Mouse (Mus musculus) spleen, postnatal 14 days (tissue): ENCODE measurements around the gene Ncapg2.

Source experiments
- DNase-seq, 2 experiments: peaks; one replicate each; pipeline ENCODE4 v3.0.0; 2021 to 2022; ENCODE audit warnings: low spot score in 2 of 2

Ncapg2 gene

DNA sequence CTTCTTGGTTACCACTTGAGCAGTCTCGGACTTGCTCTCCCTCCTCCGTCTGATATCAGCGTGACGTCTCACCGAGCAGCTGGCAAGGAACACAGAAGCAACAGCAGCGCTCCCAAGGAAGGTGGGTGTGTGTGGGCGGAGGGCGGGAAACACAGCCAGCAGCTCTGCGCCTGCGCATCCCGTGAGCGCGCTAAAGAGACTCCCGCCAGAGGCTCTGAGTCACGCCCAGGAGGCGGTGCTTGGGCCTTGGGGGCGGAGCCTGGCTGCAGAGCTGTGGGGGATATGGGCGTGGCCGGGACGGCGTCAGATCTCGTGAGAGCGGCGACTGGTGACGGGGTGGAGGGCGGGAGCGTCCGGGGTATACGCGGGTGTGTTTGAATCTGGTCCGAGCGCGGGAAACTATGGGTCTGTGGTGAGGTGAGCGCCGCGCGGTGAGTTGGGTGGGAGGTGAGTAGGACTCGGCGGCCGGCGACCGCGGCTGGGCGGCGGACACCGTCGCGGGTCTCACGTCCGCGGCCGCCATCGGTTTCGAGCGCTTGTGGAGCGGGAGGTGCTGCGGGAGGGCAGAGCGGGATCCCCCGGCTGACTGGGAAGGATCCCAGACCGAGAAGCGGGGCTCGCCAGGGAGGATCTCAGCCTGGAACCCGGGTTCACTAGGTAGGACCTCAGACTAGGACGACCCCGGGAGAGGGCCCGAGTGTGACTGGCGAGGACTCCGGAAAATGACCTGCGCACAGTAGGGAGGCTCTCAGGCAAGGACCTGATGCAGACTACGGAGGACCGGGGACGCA is at the start of gene Ncapg2:
Gene Ncapg2 (plus strand): TSS at position 358 of the 791 bp plus-strand sequence.
- peak; percentile 99 for DNase-seq

DNA sequence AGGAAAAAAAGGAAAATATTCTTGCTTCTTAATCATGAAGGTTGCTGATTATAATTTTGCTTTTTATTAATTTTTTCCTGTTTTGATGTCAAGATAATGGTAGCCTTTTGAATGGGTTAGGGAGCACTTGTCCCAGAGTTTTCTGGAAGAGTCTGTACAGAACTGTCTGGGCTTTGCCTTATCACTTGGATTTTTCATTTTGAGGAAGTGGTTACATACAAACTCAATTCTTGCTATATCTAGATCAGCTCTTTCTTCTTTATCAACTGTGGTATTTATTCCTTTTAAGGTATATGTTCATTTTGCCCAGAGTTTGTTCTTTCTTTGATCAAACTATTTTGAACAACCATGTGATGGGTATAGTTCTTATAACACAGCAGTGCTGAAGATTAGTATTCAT is 43.1 kb upstream of the Ncapg2 start:
- DNase-seq = no peak

DNA sequence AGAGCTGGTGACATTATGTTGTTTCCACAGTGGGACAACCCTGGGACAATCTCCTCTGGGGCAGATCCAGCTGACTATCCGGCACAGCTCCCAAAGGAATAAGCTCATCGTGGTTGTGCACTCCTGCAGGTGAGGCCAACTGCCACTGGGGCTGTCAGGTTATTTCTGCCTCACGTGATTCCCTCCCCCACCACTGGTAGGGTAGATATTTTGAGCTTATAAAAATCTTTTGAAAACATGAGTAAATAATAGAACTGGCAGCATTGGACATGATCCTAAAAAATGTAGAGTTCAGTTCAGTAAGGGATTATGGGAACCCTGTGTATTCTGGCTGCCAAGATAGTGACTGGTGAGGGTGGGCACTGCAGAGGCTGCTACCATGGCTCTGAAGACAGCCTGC is 38.3 kb upstream of the Ncapg2 start:
- DNase-seq = no peak

DNA sequence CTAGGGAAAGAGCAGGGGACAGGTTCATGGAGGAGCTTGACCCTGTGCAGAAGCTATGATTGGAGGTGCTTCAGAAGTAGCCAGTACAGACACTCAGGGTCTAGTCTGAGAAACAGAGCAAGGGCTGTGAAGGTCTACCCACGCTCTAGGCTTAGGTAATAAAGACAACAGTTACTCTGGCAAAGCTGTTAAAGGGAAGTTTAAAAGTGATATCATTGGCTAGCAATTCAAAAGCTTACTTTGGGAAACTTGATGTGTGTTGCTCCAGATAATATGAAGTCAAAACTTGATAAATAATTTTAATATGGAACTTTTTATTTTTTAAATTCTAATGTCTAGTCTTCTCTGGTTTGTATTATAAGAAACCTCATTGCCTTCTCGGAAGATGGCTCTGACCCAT is 37.9 kb upstream of the Ncapg2 start:
- DNase-seq = no peak

DNA sequence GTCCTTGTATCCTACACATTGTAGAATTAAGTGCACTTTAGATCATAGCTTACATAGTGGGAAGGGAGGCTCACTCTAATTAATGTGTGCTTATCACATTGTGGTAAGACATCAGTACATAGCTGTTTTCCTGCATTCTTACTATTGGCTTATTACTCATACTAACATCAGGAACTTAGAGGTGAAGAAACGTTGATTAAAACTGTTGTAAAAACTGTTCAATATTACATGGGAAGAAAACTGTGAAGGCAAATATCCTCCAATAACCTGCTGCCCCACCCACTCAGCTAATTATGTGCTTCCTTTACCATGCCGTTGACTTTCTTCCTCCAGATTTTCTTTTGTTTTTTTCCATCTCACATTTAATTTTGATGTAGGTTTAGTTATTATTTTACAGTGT is 36.3 kb upstream of the Ncapg2 start:
- no peak for DNase-seq

DNA sequence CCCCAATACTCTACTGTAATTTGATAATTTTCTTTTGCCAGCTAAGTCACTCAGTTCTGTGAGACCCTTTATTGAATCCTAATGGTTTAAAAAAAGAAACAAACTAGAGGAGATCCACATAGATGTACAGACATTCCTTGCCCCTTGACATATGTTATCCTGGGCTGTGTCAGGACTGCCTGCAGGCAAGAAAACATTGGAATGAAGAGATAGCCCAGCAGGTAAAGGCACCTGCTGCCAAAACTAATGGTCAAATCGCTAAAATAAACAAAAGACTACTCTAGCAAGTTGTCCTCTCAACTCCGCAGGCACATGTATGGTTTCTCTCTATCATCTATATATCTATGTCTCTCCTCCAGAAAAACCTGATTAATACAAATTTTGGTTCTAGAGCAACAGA is 22.1 kb upstream of the Ncapg2 start:
- DNase-seq = no peak

DNA sequence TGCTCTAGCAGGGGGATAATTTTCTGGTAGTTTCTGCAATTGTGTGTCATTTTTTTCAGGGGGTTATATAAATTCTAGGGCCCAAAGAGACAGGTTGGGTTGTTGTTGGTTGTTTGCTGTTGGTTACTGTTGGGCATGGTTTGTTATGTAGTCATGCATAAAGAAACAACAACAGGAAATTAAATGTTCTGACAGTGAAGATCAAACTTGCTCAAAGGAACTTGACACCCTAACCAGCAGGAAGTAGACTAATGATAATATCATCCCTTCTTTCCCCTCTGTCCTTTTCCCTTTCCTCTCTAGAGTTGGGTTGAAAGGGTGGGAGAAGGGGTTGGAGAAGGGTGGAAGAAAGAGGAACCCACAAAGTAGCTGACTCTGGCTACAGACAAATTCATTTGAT is 21.2 kb upstream of the Ncapg2 start:
- DNase-seq = no peak

DNA sequence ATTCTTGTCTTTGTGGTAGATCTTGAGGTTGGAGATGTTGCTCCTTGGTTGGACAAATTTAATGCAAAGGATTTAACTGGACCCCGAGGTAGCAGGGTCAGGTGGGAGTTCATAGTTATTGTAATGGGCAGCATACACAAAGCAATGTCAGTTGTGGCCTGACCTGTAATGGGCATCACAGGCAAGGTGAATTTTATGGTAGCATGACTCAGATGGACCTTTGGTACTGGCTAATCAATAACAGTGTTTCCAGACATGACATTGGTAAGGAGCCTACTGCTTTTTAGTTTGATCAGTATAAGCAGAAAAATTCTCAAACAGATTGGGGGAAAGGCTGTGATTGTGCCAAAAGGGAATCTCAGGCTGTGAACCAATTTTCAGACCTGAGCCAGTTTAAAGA is 18.4 kb upstream of the Ncapg2 start:
- no peak for DNase-seq

DNA sequence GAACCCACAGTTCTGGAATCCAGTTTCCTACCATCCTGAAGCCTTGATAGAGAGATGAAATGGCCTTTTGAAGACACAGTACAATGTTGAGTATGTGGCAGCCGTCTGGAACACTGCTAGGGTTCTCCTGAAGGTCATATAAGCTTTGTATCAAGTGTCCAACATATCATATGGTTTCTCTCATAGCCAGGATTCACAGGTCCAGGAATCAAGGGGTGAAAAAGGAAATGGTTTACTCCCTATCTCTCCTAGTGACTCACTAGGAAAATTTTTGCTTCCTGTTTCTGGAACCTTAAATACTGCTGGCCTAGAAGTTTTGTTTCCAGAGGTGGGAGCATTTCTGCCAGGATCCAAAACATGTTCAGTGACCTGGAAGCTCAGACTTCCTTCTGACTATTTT is 15.3 kb upstream of the Ncapg2 start:
- DNase-seq = no peak

DNA sequence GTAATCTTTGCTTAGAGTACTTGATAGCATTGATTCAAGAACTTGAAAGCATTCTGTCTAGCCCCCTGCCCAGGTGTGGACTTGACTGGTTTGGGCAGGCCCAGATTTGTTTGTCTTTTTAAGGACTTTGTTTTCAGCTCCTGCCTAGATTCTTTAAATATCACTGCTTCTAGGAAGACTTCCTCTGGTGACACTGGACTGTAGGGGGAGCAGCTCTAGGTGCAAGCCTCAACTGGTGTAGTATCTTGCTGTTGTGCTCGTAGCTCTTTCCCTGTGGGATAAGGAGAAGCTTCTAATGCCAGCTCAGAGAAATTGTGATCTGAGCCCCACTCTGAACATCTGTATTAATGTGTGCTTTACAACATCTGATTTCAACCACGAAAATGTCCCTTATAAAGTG is 10.9 kb upstream of the Ncapg2 start:
- DNase-seq = no peak

DNA sequence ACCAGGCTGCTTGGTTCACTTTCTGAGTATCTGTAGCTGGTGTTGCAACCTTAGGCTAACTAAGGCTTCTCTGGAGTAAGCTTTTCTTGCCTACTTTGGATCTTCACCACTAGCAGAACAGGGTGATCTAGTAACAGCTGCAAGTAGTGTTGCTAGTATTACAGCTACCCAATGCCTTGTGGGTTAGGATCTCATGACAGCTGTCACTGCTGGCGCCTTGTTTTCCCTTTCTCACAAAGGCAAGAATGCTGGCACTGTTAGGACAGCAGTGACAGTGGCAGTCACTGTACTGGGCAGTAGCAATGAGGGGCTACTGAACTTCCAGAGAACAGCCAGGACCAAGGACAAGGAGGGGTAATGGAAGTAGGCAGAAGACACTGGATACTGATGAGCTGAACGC is 9.9 kb upstream of the Ncapg2 start:
- DNase-seq = no peak

DNA sequence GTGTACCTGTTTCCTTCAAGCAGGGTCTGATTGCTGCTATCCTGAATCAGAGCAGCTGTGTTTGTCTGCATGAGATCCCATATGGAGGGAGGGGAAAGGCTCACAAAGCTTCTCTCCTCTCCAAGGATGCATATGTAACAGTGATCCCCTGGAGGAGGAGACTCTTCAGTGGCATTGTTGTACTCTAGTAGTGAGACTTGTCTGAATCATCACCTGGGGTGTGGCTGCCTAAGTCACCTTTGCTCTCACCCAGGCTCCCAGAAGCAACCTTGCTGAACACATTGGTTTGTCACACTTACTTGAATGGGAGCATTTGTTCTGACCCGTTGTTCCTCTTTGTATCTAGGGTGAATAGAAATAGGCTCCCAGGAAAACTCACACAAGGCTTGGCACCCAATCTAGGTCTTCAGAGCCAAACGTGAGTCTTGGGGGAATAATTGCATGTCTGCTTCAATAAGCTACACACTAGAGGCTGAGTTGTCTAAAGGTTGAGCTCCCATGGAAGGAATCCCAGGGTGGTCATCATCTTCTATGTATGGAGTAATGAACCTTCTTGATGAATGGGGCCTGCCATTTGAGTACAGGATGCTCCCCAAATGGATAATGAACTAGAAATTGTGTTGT is 9.0 kb upstream of the Ncapg2 start:
- no peak for DNase-seq

DNA sequence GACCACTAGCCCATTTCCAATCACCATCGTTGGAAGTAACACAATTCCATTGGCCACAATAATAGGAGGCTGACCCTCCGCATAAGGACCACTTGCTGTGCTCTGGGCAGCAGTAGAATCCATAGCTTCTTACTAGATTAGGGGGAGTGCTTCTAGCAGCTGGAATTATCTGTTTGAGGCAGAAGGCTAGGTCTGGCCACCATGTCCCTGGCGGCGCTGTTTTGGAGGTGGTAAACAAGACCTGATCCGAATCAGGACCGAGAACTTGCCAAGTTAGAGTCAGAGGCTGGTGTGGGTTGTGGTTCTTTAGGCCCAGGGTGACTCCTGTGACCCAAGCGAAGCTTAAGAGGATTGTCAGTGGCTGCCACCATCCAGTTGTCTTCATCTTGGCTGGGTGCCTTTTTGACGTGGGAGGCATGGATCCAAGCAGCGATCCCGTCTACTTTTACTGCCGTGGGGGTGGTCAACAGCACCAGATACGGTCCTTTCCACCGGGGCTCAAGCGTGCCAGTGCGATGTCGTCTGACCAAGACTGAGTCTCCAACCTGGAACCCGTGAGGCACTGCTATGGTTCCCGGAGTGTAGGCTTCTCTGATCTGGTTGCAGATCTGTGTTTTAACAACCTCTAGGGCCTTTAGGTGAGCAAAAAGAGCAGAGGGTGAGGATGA is 1.1 kb upstream of the Ncapg2 start:
- peak in 1 of 2 experiments; percentile 14 for DNase-seq

DNA sequence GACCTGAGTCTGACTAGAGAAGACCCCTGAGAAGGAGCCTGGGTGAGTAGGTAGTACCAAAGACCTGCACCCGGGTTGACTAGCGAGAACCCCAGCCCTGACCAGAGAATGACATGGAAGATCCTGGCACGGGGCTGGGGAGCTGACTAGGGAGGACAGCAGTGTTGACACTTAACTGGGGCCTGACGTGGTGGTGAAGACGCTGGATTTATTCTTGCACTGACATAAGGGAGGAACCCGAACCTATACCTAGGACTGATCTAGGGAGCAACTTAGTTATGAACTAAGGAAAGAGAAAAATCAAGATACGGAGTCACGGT is 594 bp downstream of the Ncapg2 start:
- DNase-seq = no peak

DNA sequence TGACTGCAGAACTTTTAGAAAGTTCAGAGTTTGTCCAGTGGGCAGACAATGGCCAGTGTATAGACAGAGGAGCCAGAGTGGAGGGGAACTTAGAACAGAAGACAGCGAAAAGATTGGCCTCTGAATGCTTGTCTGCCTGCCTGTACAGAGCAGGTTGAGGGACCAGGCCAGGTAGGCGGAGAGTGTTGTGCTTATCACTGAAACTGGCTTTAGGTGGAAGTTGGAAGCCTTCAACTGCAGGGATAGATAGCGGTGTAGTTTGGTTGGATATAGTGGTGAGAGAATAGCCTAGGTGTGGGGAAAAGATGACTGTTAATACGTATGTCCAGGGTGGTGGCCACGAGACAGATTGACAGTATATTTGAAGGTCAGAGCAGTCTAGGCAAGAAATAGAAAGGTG is 2.7 kb downstream of the Ncapg2 start:
- DNase-seq = no peak

DNA sequence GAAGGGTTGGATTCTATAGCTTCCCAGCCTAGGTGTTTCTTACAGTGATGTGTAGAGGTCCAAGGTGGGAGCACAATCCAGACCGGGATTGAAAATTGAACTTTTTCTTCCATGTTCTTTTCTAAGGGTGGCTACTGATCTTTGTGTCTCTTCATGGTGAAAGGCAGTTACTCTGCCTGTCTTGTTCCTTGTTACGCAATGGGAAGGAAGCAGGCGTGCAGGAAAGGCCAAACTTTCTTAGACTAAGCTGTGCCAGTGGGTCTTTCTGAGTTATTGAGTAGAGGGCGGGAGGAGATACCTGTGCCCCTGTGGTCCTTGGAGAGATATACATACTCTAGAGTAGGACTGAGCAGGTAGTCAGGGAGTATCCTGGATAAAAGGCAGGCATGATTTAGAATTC is 9.7 kb downstream of the Ncapg2 start:
- DNase-seq = no peak

DNA sequence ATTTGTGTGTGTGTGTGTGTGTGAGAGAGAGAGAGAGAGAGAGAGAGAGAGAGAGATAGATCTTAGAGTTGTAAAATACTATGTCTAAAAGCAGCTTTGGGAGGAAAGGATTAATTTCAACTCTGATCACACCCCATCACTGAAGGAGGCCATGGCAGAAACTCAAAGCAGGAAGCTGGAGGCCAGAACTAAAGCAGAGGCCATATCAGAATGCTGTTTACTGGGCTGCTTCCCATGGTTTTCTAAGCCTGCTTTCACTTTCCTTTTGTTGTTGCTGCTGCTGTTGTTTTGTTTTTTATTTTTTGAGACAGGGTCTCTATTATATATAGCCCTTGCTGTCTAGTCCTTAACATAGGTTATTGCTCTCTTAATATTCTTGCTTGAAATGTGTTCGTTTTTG is 11.3 kb downstream of the Ncapg2 start:
- DNase-seq = no peak

DNA sequence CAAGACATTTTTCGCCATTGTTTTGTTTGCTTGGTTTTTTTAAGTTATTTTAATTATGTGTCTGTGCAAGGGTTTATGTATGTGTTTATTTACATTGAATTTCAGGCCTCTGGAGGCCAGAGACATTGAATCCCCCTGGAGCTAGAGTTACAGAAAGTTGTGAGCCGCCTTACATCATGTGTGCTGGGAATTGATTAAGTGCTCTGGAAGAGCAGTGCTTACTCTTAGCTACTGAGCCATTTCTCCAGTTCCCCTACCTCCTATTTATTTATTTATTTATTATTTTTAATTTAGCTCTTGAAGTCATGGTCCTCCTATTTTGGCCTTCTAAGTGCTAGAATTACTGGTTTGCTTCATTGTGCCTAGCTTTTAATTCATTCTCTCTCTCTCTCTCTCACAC is 16.5 kb downstream of the Ncapg2 start:
- no peak for DNase-seq

DNA sequence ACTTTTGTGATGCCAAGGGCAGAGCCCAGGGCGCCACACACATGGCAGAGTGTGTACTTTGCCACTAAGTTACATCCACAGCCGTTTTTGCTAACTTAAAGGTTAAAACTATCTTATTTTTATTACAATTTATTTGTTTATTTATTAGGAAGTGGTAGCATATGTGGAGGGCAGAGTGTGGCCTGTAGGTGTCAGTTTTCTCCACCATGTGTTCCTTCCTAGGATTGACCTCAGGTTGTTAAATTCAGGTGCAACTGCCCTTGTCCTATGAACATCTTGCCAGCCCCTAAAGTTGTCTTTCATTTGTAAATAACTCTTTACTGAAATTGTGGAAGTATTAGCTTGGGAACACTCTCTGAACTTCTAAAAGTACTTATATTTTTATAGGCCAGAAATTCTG is 20.2 kb downstream of the Ncapg2 start:
- no peak for DNase-seq

DNA sequence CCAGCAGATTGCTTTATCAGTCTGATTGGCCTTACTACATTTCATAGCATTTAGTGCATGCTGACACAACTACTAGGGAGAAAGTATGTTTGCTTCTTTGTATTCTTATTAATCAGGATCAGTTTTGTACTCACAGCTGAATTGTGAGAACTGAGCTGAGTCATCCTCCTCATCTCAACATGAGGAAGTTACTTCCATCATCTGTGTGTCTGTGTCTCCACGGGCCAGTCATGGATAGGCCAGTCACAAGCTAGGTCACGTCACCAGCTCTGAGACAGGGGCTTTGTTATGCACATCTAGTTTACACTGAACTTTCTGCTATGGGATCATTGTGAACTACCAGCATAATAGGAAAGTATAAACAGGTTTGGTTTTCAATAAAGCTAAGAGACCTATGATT is 28.5 kb downstream of the Ncapg2 start:
- no peak for DNase-seq

DNA sequence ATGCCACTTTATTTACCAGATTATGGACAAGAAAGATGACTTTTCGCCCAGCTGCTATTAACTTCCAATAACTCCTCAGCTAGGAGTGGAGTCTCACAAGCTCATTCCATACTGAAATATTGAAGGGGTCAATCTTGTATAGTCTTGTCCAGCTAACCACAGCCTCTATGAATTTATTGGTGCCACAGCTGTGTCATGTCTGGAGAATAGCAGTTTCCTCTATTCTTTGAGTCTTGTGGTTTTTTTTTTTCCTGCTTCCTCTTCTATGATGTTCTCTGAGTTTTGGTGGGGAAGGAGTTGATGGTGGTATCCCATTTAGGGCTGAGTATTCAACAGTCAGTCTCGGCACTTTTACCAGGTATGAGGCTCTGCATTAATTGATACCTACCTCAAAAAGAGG is 30.0 kb downstream of the Ncapg2 start:
- DNase-seq = no peak

DNA sequence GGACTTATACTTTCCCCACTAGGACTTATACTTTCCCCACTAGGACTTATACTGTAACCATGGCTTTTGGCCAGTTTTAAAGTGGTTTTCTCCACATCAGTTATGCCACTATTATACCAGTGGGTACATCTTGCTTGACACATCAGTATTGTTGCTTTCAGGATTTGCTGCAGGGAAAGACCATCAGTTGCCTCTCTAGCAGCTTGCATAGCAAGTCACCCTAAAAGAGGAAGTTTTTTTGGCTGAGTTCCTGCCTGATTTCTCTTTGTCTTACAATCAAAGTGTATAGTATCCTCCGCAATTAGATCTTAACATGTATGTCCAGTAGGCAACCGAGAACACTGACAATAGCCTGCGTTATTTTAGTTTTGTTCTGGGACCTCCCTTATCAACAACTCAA is 30.9 kb downstream of the Ncapg2 start:
- no peak for DNase-seq

DNA sequence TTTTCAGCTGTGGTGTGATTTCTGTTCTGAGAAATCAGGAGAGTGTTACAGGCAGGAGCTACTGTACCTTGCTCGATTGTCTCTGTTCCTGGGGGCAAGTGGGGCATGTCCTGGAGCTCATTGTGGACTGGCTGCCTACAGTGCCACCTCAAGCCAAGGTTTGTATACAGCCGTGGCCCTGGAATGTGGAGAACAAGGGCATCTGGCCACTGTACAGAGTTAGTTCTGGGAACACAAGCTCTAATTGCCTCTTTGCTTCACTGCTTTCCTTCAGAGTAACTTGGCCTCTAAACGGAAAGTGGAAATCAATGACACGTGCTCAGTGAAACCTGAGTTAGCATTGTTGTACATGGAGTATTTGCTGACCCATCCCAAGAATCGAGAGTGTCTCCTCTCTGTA is 33.4 kb downstream of the Ncapg2 start:
- DNase-seq = no peak
